Mouse (Mus musculus) MEL (cell line): ENCODE measurements around the gene Ncbp1. TPM values are rescaled to one million over a fixed set of nuclear protein-coding genes. Genes with fewer than 3 reads are reported as not detected.

Experiments
- DNase-seq: peaks from one replicate; pipeline ENCODE4 v3.0.0; 2011; ENCODE audit warnings: low read depth, low spot score
- H3K27ac ChIP-seq: 2 replicates; pipeline ENCODE4 v1.5.1; 2012; ENCODE audit warnings: low read depth, mild to moderate bottlenecking, control low read depth, low read length, moderate library complexity; ENCODE audit not compliant: control insufficient read depth
- H3K27me3 ChIP-seq, 2 experiments: fragments of 150-350 bp in 1 of 2; sonication (generic) in 1 of 2; 2 replicates each; pipeline ENCODE4 v1.6.1; 2012; ENCODE audit warnings: low read length in 2 of 2, mild to moderate bottlenecking in 2 of 2, improper control_type of control experiment in 1 of 2, moderate library complexity in 1 of 2; ENCODE audit not compliant: insufficient read depth in 2 of 2, control insufficient read depth in 1 of 2
- H3K36me3 ChIP-seq, 2 experiments: 2 replicates each; pipeline ENCODE4 v1.6.1; 2012 to 2014; ENCODE audit warnings: low read length in 2 of 2, improper control_type of control experiment in 1 of 2, inconsistent platforms in 1 of 2, mild to moderate bottlenecking in 1 of 2; ENCODE audit not compliant: insufficient read depth in 2 of 2, control insufficient read depth in 1 of 2
- H3K4me1 ChIP-seq, 2 experiments: fragments of 150-350 bp in 1 of 2; sonication (generic) in 1 of 2; 2 replicates each; pipeline ENCODE4 v1.6.1; 2012; ENCODE audit warnings: low read length in 2 of 2, improper control_type of control experiment in 1 of 2, mild to moderate bottlenecking in 1 of 2; ENCODE audit not compliant: insufficient read depth in 2 of 2, control insufficient read depth in 1 of 2
- H3K4me3 ChIP-seq, 2 experiments: fragments of 150-350 bp in 1 of 2; sonication (generic) in 1 of 2; 2 replicates each; pipeline ENCODE4 v1.5.1; 2012; ENCODE audit warnings: low read depth in 2 of 2, low read length in 2 of 2, mild to moderate bottlenecking in 2 of 2, moderate library complexity in 2 of 2, control low read depth in 1 of 2, improper control_type of control experiment in 1 of 2; ENCODE audit not compliant: control insufficient read depth in 1 of 2, insufficient read depth in 1 of 2
- H3K79me2 ChIP-seq: 2 replicates; pipeline ENCODE4 v1.6.1; 2012; ENCODE audit warnings: mild to moderate bottlenecking, low read length, moderate library complexity; ENCODE audit not compliant: control insufficient read depth, poor library complexity, insufficient read depth
- H3K9ac ChIP-seq: 2 replicates; pipeline ENCODE4 v1.6.1; 2012; ENCODE audit warnings: low read depth, mild to moderate bottlenecking, control low read depth, low read length, moderate library complexity; ENCODE audit not compliant: control insufficient read depth, poor library complexity, severe bottlenecking
- H3K9me3 ChIP-seq: fragments of 150-350 bp; sonication (generic); replicated peaks from 2 replicates; pipeline ENCODE4 v1.6.1; 2012; ENCODE audit warnings: mild to moderate bottlenecking, low read length, improper control_type of control experiment, moderate library complexity; ENCODE audit not compliant: insufficient read depth
- BHLHE40 ChIP-seq: IDR thresholded peaks from 2 replicates; pipeline ENCODE4 v1.6.1; 2012; ENCODE audit warnings: low read depth, mild to moderate bottlenecking, inconsistent platforms, low read length, improper control_type of control experiment, borderline replicate concordance
- CTCF ChIP-seq, 3 experiments: IDR thresholded peaks in 2 of 3; conservative IDR thresholded peaks in 1 of 3; 2 replicates each; pipeline ENCODE4 v1.5.1; 2011 to 2012; ENCODE audit warnings: low read length in 3 of 3, low read depth in 2 of 3, mild to moderate bottlenecking in 2 of 3, improper control_type of control experiment in 1 of 3, inconsistent platforms in 1 of 3, mixed read lengths in 1 of 3, moderate library complexity in 1 of 3; ENCODE audit not compliant: control insufficient read depth in 1 of 3, insufficient read depth in 1 of 3, poor library complexity in 1 of 3, severe bottlenecking in 1 of 3
- ELF1 ChIP-seq: IDR thresholded peaks from 2 replicates; pipeline ENCODE4 v1.6.1; 2014; ENCODE audit warnings: low read depth, mild to moderate bottlenecking, inconsistent platforms, low read length, improper control_type of control experiment, moderate library complexity
- EP300 ChIP-seq, 2 experiments: IDR thresholded peaks; 2 replicates each; pipeline ENCODE4 v1.6.1; 2011; ENCODE audit warnings: improper control_type of control experiment in 2 of 2, low read length in 2 of 2, low read depth in 1 of 2, mild to moderate bottlenecking in 1 of 2
- GATA1 ChIP-seq: IDR thresholded peaks from 2 replicates; pipeline ENCODE4 v1.6.1; 2011; ENCODE audit warnings: low read depth, low read length, improper control_type of control experiment
- HCFC1 ChIP-seq: IDR thresholded peaks from 2 replicates; pipeline ENCODE4 v1.6.1; 2012; ENCODE audit warnings: low read depth, mild to moderate bottlenecking, inconsistent platforms, low read length, improper control_type of control experiment, moderate library complexity
- JUND ChIP-seq: IDR thresholded peaks from 2 replicates; pipeline ENCODE4 v1.6.1; 2011; ENCODE audit warnings: low read depth, mild to moderate bottlenecking, improper control_type of control experiment, low read length
- KAT2A ChIP-seq: conservative IDR thresholded peaks from 2 replicates; pipeline ENCODE4 v1.6.1; 2012; ENCODE audit warnings: low read depth, low read length, improper control_type of control experiment, inconsistent platforms
- MAX ChIP-seq: IDR thresholded peaks from 2 replicates; pipeline ENCODE4 v1.6.1; 2011; ENCODE audit warnings: low read length, improper control_type of control experiment
- MAZ ChIP-seq: IDR thresholded peaks from 2 replicates; pipeline ENCODE4 v1.6.1; 2012; ENCODE audit warnings: low read depth, mild to moderate bottlenecking, inconsistent platforms, low read length, improper control_type of control experiment
- MXI1 ChIP-seq: IDR thresholded peaks from 2 replicates; pipeline ENCODE4 v1.6.1; 2011; ENCODE audit warnings: mild to moderate bottlenecking, low read depth, low read length, improper control_type of control experiment
- MYB ChIP-seq: IDR thresholded peaks from 2 replicates; pipeline ENCODE4 v1.6.1; 2011; ENCODE audit warnings: mild to moderate bottlenecking, low read depth, low read length, improper control_type of control experiment
- NRF1 ChIP-seq: IDR thresholded peaks from 2 replicates; pipeline ENCODE4 v1.6.1; 2014; ENCODE audit warnings: low read depth, mild to moderate bottlenecking, inconsistent platforms, low read length, improper control_type of control experiment, moderate library complexity; ENCODE audit not compliant: poor library complexity, insufficient read depth, severe bottlenecking
- POLR2A ChIP-seq, 2 experiments: IDR thresholded peaks; 2 replicates each; pipeline ENCODE4 v1.6.1; 2011 to 2012; ENCODE audit warnings: low read length in 2 of 2, mild to moderate bottlenecking in 2 of 2, control low read depth in 1 of 2, improper control_type of control experiment in 1 of 2, low read depth in 1 of 2, moderate library complexity in 1 of 2; ENCODE audit not compliant: control insufficient read depth in 1 of 2, insufficient read depth in 1 of 2, poor library complexity in 1 of 2
- POLR2AphosphoS2 ChIP-seq: IDR thresholded peaks from 2 replicates; pipeline ENCODE4 v1.6.1; 2011; ENCODE audit warnings: low read length, improper control_type of control experiment
- RCOR1 ChIP-seq: IDR thresholded peaks from 2 replicates; pipeline ENCODE4 v1.6.1; 2012; ENCODE audit warnings: low read depth, mild to moderate bottlenecking, inconsistent platforms, low read length, improper control_type of control experiment
- TAL1 ChIP-seq: IDR thresholded peaks from 2 replicates; pipeline ENCODE4 v1.6.1; 2012; ENCODE audit warnings: mild to moderate bottlenecking, inconsistent platforms, low read length, moderate library complexity, mixed read lengths
- TBP ChIP-seq: IDR thresholded peaks from 2 replicates; pipeline ENCODE4 v1.8.0; 2011; ENCODE audit warnings: low read depth, low read length, improper control_type of control experiment
- UBTF ChIP-seq: IDR thresholded peaks from 2 replicates; pipeline ENCODE4 v1.6.1; 2012; ENCODE audit warnings: low read depth, mild to moderate bottlenecking, inconsistent platforms, low read length, improper control_type of control experiment, moderate library complexity, borderline replicate concordance; ENCODE audit not compliant: insufficient read depth
- ZC3H11A ChIP-seq: IDR thresholded peaks from 2 replicates; pipeline ENCODE4 v1.6.1; 2012; ENCODE audit warnings: low read depth, mild to moderate bottlenecking, inconsistent platforms, low read length, improper control_type of control experiment
- ZNF384 ChIP-seq: IDR thresholded peaks from 2 replicates; pipeline ENCODE4 v1.6.1; 2012; ENCODE audit warnings: low read depth, mild to moderate bottlenecking, inconsistent platforms, low read length, improper control_type of control experiment
- polyA plus RNA-seq, 2 experiments: library from polyadenylated mRNA; stranded (reverse) in 1 of 2; unstranded in 1 of 2; fragments of >175 nt in 1 of 2; fragments of >200 nt in 1 of 2; gene quantifications; 2 replicates each; pipeline versions ENCODE4 v1.2.1 to v1.2.4; 2012; ENCODE audit warnings: low replicate concordance in 2 of 2, low read depth in 1 of 2; ENCODE audit not compliant: insufficient read length in 2 of 2, insufficient read depth in 1 of 2, missing spikeins in 1 of 2
- total RNA-seq: library from RNA; depleted of rRNA; stranded (reverse); fragments of 300-350 nt; gene quantifications from 2 replicates; pipeline ENCODE4 v1.2.3, GENCODE M21; 2012

The Ncbp1 gene
- total and polyA plus RNA-seq, 3 experiments: 86.6 to 106 TPM; not detected in 1

- no peaks in the 10 kb centered on the region for H3K4me1 ChIP-seq
- no peaks in the 10 kb centered on the region for H3K27me3 ChIP-seq
- H3K9me3 ChIP-seq: no peaks in the 10 kb centered on the region
- no peaks in the 10 kb centered on the region for H3K79me2 ChIP-seq
- H3K9ac ChIP-seq: no peak overlapping the region
- H3K27ac ChIP-seq: no peak overlapping the region
- H3K4me3 ChIP-seq: no peak overlapping the region
- no peak for TF ChIP-seq POLR2A (IDR thresholded peaks at IDR 0.05; ENCODE audit: control insufficient read depth in 1 of 2, insufficient read depth in 1 of 2, low read depth in 1 of 2, low read length in 2 of 2, poor library complexity in 1 of 2)
- no peak for TF ChIP-seq POLR2AphosphoS2
- no peak for TF ChIP-seq CTCF (IDR thresholded peaks at IDR 0.05 in 2 of 3, conservative IDR thresholded peaks at IDR 0.05 in 1 of 3; ENCODE audit: control insufficient read depth in 1 of 3, insufficient read depth in 1 of 3, low read depth in 2 of 3, low read length in 3 of 3, poor library complexity in 1 of 3, severe bottlenecking in 1 of 3)
- TF ChIP-seq EP300 (IDR thresholded peaks at IDR 0.05; ENCODE audit: low read depth in 1 of 2, low read length in 2 of 2): no peak
- TF ChIP-seq MAX: no peak
- TF ChIP-seq GATA1: no peak
- TF ChIP-seq MXI1: no peak
- no peak for DNase-seq
- H3K36me3 ChIP-seq: peaks cover 0 to 10% of the 10 kb centered on the region in 2 experiments; a peak in 2 of 4 replicates
These were observed 23.1 kb upstream of the Ncbp1 start for GRCm38 (mm10) chr4:46115308-46115707.

GRCm38 (mm10) chr4:46116544-46117175, 21.8 kb upstream of the Ncbp1 start:
- DNase-seq: no peak
- H3K9ac ChIP-seq: no peak overlapping the region
- H3K27ac ChIP-seq: no peak overlapping the region
- peaks cover 0 to 13% of the 10 kb centered on the region in 2 experiments; a peak in 2 of 4 replicates for H3K36me3 ChIP-seq
- TF ChIP-seq POLR2AphosphoS2 (no peak), UBTF (no peak), ELF1 (no peak), TAL1 (no peak), RCOR1 (no peak), MAX (no peak)
- H3K4me3 ChIP-seq: no peak overlapping the region
- no peaks in the 10 kb centered on the region for H3K27me3 ChIP-seq
- H3K79me2 ChIP-seq: no peaks in the 10 kb centered on the region
- no peaks in the 10 kb centered on the region for H3K4me1 ChIP-seq
- no peaks in the 10 kb centered on the region for H3K9me3 ChIP-seq

DNA sequence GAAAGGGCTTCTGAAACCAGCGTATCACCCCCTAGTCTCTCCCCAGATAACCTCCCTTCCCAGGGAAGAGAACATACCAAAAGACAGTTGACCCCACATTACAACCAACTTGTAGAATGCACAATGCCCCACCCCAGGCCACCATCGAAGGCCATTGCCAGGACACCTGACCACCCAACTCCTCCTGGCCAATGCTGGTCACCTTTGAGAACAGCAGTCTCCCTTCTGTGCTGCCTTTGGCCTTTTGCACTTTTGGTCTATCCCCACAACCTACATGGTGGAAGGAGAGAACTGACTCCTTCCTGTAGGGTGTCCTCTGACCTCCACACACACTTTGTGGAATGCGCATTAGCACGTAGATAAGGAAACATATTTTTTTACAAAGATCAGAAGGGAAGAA, 20.9 kb upstream of the Ncbp1 start:
- Histone ChIP-seq H3K4me3 (no peak overlapping the region), H3K36me3 (peaks cover 0 to 14% of the 10 kb centered on the region in 2 experiments; a peak in 2 of 4 replicates), H3K27me3 (no peaks in the 10 kb centered on the region), H3K9ac (no peak overlapping the region), H3K4me1 (no peaks in the 10 kb centered on the region), H3K79me2 (no peaks in the 10 kb centered on the region), H3K9me3 (no peaks in the 10 kb centered on the region), H3K27ac (no peak overlapping the region)
- no peak for DNase-seq
- TF ChIP-seq HCFC1 (no peak), BHLHE40 (no peak), RCOR1 (no peak), JUND (no peak), TBP (no peak), MAZ (no peak), KAT2A (no peak), ZC3H11A (no peak), ELF1 (no peak), MYB (no peak), ZNF384 (no peak), POLR2AphosphoS2 (no peak), NRF1 (no peak)
